Mouse (Mus musculus): Measurements from ENCODE around the gene Ldlrad3.

The Ldlrad3 gene

DNA sequence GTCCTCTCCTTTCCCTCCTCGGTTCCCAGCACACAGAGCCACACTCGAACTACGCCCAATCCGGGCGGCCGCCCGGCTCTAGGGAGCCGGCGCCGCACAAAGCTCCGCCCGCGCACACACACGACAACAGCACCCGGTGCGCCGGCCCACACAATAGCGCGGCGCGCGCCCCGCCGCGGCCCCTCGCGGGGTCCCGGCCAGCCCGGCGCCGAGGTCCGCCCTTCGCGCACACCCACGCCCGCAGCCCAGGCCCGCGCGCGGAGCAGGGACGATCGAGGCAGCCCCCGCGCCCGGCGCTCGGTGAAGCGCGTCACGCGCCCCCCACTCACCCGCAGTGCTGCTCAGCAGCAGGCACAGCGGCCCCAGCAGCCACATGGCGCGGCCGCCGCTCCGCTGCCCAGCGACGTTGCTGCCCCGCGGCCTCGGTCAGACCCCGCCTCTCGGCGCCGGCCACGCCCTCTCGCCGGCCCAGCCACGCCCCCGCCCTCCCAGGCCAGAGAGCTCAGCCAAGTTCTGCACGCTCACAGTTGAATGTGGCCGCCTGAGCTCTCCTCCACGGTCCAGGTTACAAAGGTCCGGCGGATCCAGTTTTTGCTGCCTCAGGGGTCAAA is at the start of gene Ldlrad3:
TSS of gene Ldlrad3 (minus strand) at position 435 of the 611 bp plus-strand sequence.
- ChIA-PET CTCF (interaction anchor here in 2 of 4 experiments (0.6 to 1.1 kb wide), 3 partner anchors 94 to 120 kb away, joined by 5 to 6 read pairs (median 5); no protein-coding TSS in a partner anchor), POLR2A (interaction anchor here in 3 of 4 experiments (0.6 to 2.5 kb wide), 23 partner anchors 8 to 1910 kb away, joined by 3 to 11 read pairs (median 3); no protein-coding TSS in a partner anchor)

DNA sequence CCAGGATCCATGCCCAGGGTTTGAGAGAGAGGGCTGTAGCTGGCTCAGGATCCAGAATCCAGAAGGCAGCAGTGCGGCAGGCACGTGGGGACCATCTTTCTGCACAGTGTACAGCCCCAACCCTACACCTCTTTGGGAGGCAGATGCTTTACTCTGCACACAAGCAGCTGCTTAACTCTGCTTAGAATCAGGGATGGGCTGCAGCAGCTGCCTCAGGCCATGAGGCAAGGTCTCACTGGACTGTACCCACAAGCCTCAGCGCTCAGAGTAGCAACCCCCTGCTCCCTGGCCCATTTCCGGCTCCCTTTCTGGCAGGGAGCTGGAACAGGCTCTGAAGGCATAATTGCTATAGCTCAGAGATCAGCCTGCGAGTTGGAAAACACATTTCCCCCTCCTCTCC is 45.3 kb upstream of the Ldlrad3 start:
- ChIA-PET CTCF (no interaction called here), POLR2A (interaction anchor here in 2 of 4 experiments (0.7 to 2.0 kb wide), 2 partner anchors 9 to 188 kb away, joined by 5 to 11 read pairs; no protein-coding TSS in a partner anchor)

DNA sequence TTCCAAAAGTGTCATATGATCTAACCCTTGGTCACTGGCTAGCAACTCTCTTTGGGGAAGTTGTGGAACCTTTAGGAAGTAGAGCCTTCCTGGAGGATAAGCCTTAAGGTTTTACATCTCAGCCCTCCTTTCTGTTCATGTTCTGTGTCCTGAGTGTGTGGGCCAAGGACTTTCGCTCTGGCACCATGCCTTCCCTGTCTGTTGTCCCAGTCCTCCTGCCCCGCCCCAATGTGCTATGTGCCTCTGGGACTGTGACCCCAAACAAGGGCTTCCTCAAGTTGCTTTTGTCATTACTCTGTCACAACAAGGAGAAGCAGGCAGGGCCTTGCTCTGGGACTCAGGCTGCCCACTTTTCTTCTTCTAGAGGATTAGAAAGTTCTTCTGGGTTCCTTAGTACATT is 42.9 kb upstream of the Ldlrad3 start:
- ChIA-PET POLR2A (interaction anchor here in 1 of 4 experiments (1.5 kb wide), 1 partner anchor 16 kb away, joined by 4 read pairs; no protein-coding TSS in a partner anchor), CTCF (no interaction called here)

DNA sequence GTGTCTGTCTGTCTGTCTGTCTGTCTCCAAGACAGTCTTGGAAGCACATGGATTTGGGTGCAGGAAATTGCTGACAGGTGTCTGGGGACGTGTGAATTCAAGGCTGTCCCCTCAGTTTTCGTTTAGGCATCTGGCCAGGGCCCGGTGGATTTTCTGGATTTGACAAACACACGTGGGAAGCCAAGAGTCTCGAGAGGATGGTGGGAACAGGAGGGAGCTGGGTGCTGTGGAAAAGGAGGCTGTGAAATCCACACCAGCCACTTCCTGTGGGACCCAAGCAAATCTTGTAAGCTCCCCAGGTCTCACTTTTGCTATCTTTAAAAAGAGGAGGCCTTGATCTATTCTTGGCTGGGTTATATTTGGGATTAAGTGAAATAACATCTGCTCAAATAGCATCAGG is 42.1 kb upstream of the Ldlrad3 start:
- ChIA-PET CTCF (no interaction called here), POLR2A (no interaction called here)

DNA sequence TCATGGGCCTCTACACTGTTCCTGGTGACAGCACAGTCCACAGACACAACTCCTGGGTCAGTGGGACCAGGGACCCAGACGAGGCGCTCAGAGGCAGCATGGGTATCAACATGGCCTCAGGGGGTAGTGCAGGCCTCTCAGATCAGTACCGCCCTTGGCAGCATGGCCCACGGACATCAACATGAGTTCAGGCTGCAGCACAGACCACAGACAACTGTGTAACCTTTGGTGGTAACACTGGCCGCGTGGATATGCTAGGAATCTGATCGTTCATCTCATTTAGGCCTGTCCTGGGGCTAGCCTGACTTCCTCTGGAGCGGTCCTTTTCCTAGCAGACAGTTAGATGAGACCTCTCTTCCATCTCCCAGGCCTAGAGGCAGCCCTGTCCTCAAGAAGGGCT is 41.7 kb upstream of the Ldlrad3 start:
- POLR2A ChIA-PET: no interaction called here
- CTCF ChIA-PET: interaction anchor here in 1 of 4 experiments (0.6 kb wide), 1 partner anchor 23 kb away, joined by 3 read pairs; no protein-coding TSS in a partner anchor

DNA sequence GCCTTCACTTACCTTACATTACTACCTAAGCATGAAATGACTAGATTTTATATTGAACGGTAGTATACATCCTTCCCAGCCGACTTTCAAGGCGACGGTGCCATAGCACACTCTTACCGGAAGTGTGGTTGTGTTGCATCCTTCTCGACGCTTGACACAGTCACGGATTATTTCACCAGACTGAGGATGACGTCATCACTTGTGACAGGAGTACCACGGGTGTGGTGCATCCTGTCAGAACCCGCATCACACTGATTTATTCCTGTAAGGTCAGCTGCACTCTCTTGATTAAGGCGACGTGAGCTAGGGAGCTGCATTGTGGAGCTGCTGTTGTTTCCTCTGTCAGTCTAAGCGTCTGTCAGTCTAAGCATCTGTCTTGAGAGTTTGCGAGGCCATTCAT is 40.1 kb upstream of the Ldlrad3 start:
- ChIA-PET POLR2A (no interaction called here), CTCF (no interaction called here)

DNA sequence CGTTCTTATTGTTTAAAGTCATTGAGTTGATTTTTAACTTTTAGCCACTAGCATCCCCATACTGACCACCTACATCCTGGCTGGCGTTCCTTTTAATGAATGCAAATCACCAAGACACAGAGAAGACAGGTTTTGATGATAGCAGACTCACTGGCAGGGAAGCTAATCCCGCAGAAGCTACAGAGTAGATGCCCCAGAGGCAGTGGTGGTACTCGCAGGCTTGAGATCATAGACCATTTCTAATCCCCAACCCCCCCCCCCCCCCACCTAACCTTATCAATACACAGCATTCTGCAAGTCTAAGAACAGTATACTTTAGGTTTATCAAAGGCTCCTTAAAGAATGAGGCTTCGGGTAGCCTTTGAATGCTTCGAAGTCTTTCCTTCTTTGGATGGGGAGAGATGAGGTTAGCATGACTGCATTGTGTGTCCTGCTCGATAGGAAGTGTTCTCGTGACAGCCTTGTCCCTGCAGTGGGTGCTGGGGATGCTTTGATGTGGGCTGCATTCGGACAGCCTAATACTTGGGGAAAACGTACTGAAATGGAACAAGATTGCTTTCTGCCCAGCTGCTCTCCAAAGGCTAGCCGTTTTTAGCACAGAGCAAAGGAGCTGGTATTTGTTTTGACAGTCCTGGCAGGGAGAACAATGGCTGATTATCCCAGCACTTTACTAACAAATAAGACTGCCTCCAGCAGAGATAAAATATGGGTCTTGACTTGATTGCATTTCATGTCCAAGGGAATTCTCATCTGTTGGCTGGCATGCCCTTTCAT is 37.4 kb upstream of the Ldlrad3 start:
- POLR2A ChIA-PET: interaction anchor here in 1 of 4 experiments (1.7 kb wide), 1 partner anchor 9 kb away, joined by 5 read pairs; no protein-coding TSS in a partner anchor
- CTCF ChIA-PET: interaction anchor here in 1 of 4 experiments (0.7 kb wide), 1 partner anchor 131 kb away, joined by 9 read pairs; no protein-coding TSS in a partner anchor

GRCm38 (mm10) chr2:102222749-102223148 is 36.6 kb upstream of the Ldlrad3 start:
- ChIA-PET CTCF (interaction anchor here in 1 of 4 experiments (0.7 kb wide), 1 partner anchor 131 kb away, joined by 9 read pairs; no protein-coding TSS in a partner anchor), POLR2A (interaction anchor here in 2 of 4 experiments (0.5 to 1.7 kb wide), 2 partner anchors 10 to 231 kb away, joined by 3 to 5 read pairs; no protein-coding TSS in a partner anchor)

DNA sequence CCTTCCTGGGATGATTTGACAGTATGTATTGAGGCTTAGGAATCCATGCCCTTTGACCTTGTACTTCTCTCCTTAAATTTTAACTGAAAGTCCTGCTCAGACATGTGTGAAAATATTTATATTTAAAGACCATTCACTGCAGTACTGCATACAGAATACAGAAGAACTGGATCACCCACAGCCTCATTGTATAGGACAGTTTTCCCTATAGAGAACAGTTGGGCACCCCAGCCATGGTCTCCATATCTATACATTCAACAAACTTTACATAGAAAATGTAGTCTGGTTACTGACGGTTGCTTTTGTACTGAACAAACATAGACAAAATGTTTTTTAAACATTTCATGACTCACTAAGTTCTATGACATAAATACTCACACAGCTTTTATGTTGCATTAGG is 30.6 kb upstream of the Ldlrad3 start:
- CTCF ChIA-PET: no interaction called here
- POLR2A ChIA-PET: no interaction called here

DNA sequence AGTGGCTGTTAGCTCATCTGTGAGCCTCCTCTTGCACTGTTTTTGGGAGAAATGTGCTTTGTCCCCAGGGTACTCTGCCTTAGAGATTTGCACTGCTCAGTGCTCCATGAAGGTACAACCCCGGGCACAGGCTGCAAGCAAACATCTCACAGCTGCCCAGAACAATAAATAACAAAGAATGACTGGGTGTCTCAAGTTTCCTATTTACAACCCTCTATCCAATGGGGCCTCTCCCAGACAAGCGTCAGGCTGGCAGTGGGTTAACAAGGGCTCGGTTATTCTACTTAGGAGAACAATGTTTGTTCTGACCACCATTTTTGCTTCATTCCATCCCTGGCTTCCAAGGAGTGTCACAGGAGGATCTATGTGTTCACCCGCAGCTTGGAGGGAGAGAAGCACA is 25.9 kb upstream of the Ldlrad3 start:
- CTCF ChIA-PET: no interaction called here

GRCm38 (mm10) chr2:102205672-102206399 is 19.7 kb upstream of the Ldlrad3 start:
- ChIA-PET CTCF (no interaction called here), POLR2A (interaction anchor here in 1 of 4 experiments (0.5 kb wide), 1 partner anchor 94 kb away, joined by 3 read pairs; no protein-coding TSS in a partner anchor)

More for the DNA sequence above, 25.9 kb upstream of the Ldlrad3 start:
- POLR2A ChIA-PET: no interaction called here

- ChIA-PET POLR2A (interaction anchor here in 2 of 4 experiments (0.7 kb wide), 3 partner anchors 21 to 150 kb away, joined by 3 to 8 read pairs (median 4); no protein-coding TSS in a partner anchor), CTCF (interaction anchor here in 3 of 4 experiments (0.6 kb wide), 3 partner anchors 252 to 1342 kb away, joined by 4 to 5 read pairs (median 5); no protein-coding TSS in a partner anchor)
These were observed 17.3 kb upstream of the Ldlrad3 start for GRCm38 (mm10) chr2:102203478-102203877.

DNA sequence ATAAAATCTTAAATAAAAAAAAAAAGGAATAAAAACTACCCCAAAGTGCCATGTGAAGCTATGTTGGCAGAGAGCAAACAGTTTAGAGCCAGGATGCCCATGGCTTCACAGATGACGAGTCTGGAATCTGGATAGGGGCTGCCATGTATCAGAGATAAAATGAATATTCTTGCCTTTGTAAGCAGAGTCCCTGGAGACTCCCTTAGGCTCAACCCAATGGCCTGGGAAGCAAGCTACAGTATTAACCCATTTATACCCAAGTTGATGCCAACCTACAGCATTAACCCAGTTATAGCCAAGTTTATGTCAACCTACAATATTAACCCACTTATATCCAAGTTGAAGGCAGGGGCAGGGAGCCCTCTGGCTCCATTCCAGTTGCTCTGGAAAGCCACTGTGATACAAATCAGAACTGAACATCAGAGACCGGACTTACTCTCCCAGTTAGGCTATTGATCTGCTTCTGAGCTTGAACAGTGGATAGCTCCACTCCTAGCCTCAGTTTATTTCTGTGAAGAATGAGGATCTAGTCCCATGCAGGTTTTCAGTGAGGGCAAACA is 16.1 kb upstream of the Ldlrad3 start:
- POLR2A ChIA-PET: interaction anchor here in 1 of 4 experiments (0.7 kb wide), 1 partner anchor 150 kb away, joined by 4 read pairs; no protein-coding TSS in a partner anchor
- CTCF ChIA-PET: interaction anchor here in 1 of 4 experiments (0.6 to 0.7 kb wide), 3 partner anchors 14 to 487 kb away, joined by 6 to 10 read pairs (median 7); no protein-coding TSS in a partner anchor

GRCm38 (mm10) chr2:102201198-102201948 is 15.2 kb upstream of the Ldlrad3 start:
- POLR2A ChIA-PET: interaction anchor here in 2 of 4 experiments (0.6 to 0.7 kb wide), 2 partner anchors 15 to 730 kb away, joined by 3 read pairs; no protein-coding TSS in a partner anchor

DNA sequence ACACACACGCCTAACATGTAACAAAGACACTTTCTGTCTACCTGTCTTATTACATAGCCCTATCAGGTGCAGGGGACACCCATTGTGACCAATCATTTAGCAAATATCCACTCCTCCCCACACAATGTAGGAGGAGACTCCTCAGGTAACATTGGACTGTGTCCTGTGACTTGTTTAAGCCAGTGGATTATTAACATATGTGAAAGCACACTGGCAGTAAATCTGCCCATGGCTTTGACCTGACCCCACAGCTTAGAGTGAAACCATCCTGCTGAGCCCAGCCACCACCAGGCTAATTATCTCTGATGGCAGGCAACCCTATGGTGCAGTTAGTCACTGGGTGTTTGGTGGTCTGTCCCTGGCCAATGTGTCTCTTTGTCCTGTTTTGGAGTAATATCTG is 11.1 kb upstream of the Ldlrad3 start:
- CTCF ChIA-PET: no interaction called here
- POLR2A ChIA-PET: no interaction called here

More at GRCm38 (mm10) chr2:102201198-102201948, 15.2 kb upstream of the Ldlrad3 start:
- CTCF ChIA-PET: interaction anchor here (0.6 to 0.8 kb wide), 9 partner anchors 8 to 503 kb away, joined by 3 to 10 read pairs (median 4); no protein-coding TSS in a partner anchor

DNA sequence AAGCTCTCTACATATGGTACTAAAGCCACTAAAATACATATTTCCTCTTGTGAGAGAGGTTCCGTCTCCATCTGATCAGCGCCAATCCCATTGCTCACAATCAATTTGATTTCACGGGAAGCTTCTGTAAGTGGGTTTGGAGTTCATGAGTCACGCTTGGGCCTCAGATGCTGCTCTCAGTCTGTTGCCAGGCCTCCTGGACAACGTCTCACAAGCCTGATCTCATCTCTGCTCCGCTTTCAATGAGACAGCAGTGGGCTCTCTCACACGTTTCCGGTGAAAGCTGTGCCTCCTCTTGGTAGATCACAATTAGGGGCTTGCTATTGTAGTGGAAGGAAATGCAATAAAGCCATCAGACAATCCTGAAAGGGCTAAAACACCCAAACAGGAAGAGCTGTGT is 10.5 kb upstream of the Ldlrad3 start:
- ChIA-PET POLR2A (interaction anchor here in 1 of 4 experiments (0.6 kb wide), 1 partner anchor 146 kb away, joined by 3 read pairs; no protein-coding TSS in a partner anchor), CTCF (no interaction called here)

- ChIA-PET CTCF (no interaction called here), POLR2A (interaction anchor here in 1 of 4 experiments (0.5 kb wide), 1 partner anchor 48 kb away, joined by 3 read pairs; no protein-coding TSS in a partner anchor)
These were observed 9.3 kb upstream of the Ldlrad3 start for GRCm38 (mm10) chr2:102195494-102195893.

- ChIA-PET CTCF (interaction anchor here in 1 of 4 experiments (2.2 kb wide), 1 partner anchor 102 kb away, joined by 5 read pairs; no protein-coding TSS in a partner anchor), POLR2A (interaction anchor here in 1 of 4 experiments (1.8 kb wide), 1 partner anchor 10 kb away, joined by 7 read pairs; no protein-coding TSS in a partner anchor)
These were observed 8.1 kb upstream of the Ldlrad3 start for GRCm38 (mm10) chr2:102194247-102194646.
